Mouse (Mus musculus): ENCODE data around the gene Pvalb. TPM values are rescaled to one million over a fixed set of nuclear protein-coding genes. Genes with fewer than 3 reads are reported as not detected.

Gene Pvalb
- total RNA-seq, 2 experiments from 2014 or later = not detected

- no peak for ATAC-seq (replicated peaks; ENCODE audit: low FRiP score, poor library complexity, severe bottlenecking)
These were observed 1.9 kb downstream of the Pvalb start for GRCm38 (mm10) chr15:78204053-78204847.

- no peak for ATAC-seq (replicated peaks; ENCODE audit: low FRiP score, poor library complexity, severe bottlenecking)
These were observed 10.9 kb downstream of the Pvalb start for GRCm38 (mm10) chr15:78195096-78195880.

GRCm38 (mm10) chr15:78194320-78194719 lies 11.9 kb downstream of the Pvalb start:
- no peak for ATAC-seq (replicated peaks; ENCODE audit: low FRiP score, poor library complexity, severe bottlenecking)

- no peak for ATAC-seq (replicated peaks; ENCODE audit: low FRiP score, poor library complexity, severe bottlenecking)
These were observed 16.6 kb downstream of the Pvalb start for GRCm38 (mm10) chr15:78189636-78190035.

- ATAC-seq (replicated peaks; ENCODE audit: low FRiP score, poor library complexity, severe bottlenecking) = no peak
These were observed 17.7 kb downstream of the Pvalb start for GRCm38 (mm10) chr15:78188546-78188945.

GRCm38 (mm10) chr15:78186906-78187305 lies 19.3 kb downstream of the Pvalb start:
- no peak for ATAC-seq (replicated peaks; ENCODE audit: low FRiP score, poor library complexity, severe bottlenecking)

- ATAC-seq (replicated peaks; ENCODE audit: low FRiP score, poor library complexity, severe bottlenecking) = no peak
These were observed 20.6 kb downstream of the Pvalb start for GRCm38 (mm10) chr15:78185609-78186008.

GRCm38 (mm10) chr15:78184855-78185254 lies 21.3 kb downstream of the Pvalb start:
- no peak for ATAC-seq (replicated peaks; ENCODE audit: low FRiP score, poor library complexity, severe bottlenecking)

GRCm38 (mm10) chr15:78181701-78182405 lies 24.3 kb downstream of the Pvalb start:
- no peak for ATAC-seq (replicated peaks; ENCODE audit: low FRiP score, poor library complexity, severe bottlenecking)

GRCm38 (mm10) chr15:78179775-78180174 lies 26.4 kb downstream of the Pvalb start:
- no peak for ATAC-seq (replicated peaks; ENCODE audit: low FRiP score, poor library complexity, severe bottlenecking)

GRCm38 (mm10) chr15:78178397-78178796 lies 27.8 kb downstream of the Pvalb start:
- ATAC-seq (replicated peaks; ENCODE audit: low FRiP score, poor library complexity, severe bottlenecking) = no peak

GRCm38 (mm10) chr15:78177257-78177656 lies 28.9 kb downstream of the Pvalb start:
- no peak for ATAC-seq (replicated peaks; ENCODE audit: low FRiP score, poor library complexity, severe bottlenecking)

- no peak for ATAC-seq (replicated peaks; ENCODE audit: low FRiP score, poor library complexity, severe bottlenecking)
These were observed 31.3 kb downstream of the Pvalb start for GRCm38 (mm10) chr15:78174887-78175245.

- peak; percentile 94 for ATAC-seq (replicated peaks; ENCODE audit: low FRiP score, poor library complexity, severe bottlenecking)
These were observed 32.0 kb downstream of the Pvalb start, which contains the start of gene Ift27 for GRCm38 (mm10) chr15:78173972-78174886. Ift27 (minus strand) TSS chr15:78174107.

GRCm38 (mm10) chr15:78172899-78173817 lies 33.0 kb downstream of the Pvalb start:
- 0 out of 2 replicates have a peak, but pooled peaks have one; percentile 8 for ATAC-seq (replicated peaks; ENCODE audit: low FRiP score, poor library complexity, severe bottlenecking)

- no peak for ATAC-seq (replicated peaks; ENCODE audit: low FRiP score, poor library complexity, severe bottlenecking)
These were observed 33.8 kb downstream of the Pvalb start for GRCm38 (mm10) chr15:78172256-78172898.

- no peak for ATAC-seq (replicated peaks; ENCODE audit: low FRiP score, poor library complexity, severe bottlenecking)
These were observed 34.5 kb downstream of the Pvalb start for GRCm38 (mm10) chr15:78171651-78172050.

- ATAC-seq (replicated peaks; ENCODE audit: low FRiP score, poor library complexity, severe bottlenecking) = no peak
These were observed 35.5 kb downstream of the Pvalb start for GRCm38 (mm10) chr15:78170708-78171107.
